Mouse (Mus musculus): ENCODE data around the gene Nanos2. TPM values are rescaled to one million over a fixed set of nuclear protein-coding genes. Genes with fewer than 3 reads are reported as not detected.

The Nanos2 gene
- polyA plus RNA-seq, 1 experiment = not detected

DNA sequence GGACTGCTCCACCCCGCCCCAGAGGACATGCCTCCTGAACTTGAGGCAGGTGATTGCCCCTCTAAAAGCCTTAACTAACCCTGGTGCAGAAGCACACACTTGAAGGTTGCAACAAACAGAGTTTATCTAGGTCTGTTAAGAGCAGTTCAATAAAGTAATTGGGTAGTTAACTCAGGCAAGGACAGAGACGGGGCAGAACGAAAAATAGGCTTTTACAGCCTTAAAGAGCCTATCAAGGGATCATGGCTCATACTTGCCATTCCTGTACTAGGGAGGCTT lies 14.5 kb downstream of the Nanos2 start:
- no peak overlapping the region for H3K27ac ChIP-seq (ENCODE audit: insufficient read depth, low read length)
- TF ChIP-seq POLR2A (IDR thresholded peaks at IDR 0.05; ENCODE audit: low read depth, low read length) = no peak
- no peak for TF ChIP-seq CTCF (IDR thresholded peaks at IDR 0.05; ENCODE audit: borderline replicate concordance, insufficient read depth, low read length)

DNA sequence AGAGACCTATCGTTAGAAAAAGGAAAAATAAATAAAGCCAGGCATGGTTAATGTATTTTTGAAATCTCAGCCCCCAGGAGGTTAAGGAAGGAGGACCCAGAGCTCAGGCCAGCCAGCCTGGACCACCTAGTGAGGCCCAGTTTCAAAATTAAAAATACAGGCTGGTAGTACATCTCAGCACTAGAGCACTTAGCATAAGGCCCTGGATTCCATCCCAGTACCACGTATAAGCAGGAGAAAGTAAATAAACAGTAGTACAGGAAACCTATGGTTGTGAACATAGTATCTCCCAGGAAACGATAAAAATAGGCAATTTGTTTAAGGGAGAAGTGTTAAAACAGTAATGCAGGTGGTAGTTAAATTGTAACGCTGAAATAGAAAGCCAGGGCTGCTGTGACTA lies 14.9 kb downstream of the Nanos2 start:
- peaks cover 5% of the 10 kb centered on the region; the same call in 1 of the 2 replicates for H3K4me1 ChIP-seq (ENCODE audit: control insufficient read depth, insufficient read depth, low read length)
- no peak overlapping the region for H3K4me3 ChIP-seq (ENCODE audit: insufficient read depth, low read length)
- no peak overlapping the region for H3K27ac ChIP-seq (ENCODE audit: insufficient read depth, low read length)
- TF ChIP-seq CTCF (IDR thresholded peaks at IDR 0.05; ENCODE audit: borderline replicate concordance, insufficient read depth, low read length) = no peak
- no peak; the same call in 1 of the 2 replicates for TF ChIP-seq POLR2A (IDR thresholded peaks at IDR 0.05; ENCODE audit: low read depth, low read length)

More for the DNA sequence above, 14.5 kb downstream of the Nanos2 start:
- no peak overlapping the region for H3K4me3 ChIP-seq (ENCODE audit: insufficient read depth, low read length)
- H3K4me1 ChIP-seq (ENCODE audit: control insufficient read depth, insufficient read depth, low read length) = peaks cover 5% of the 10 kb centered on the region; the same call in 1 of the 2 replicates

DNA sequence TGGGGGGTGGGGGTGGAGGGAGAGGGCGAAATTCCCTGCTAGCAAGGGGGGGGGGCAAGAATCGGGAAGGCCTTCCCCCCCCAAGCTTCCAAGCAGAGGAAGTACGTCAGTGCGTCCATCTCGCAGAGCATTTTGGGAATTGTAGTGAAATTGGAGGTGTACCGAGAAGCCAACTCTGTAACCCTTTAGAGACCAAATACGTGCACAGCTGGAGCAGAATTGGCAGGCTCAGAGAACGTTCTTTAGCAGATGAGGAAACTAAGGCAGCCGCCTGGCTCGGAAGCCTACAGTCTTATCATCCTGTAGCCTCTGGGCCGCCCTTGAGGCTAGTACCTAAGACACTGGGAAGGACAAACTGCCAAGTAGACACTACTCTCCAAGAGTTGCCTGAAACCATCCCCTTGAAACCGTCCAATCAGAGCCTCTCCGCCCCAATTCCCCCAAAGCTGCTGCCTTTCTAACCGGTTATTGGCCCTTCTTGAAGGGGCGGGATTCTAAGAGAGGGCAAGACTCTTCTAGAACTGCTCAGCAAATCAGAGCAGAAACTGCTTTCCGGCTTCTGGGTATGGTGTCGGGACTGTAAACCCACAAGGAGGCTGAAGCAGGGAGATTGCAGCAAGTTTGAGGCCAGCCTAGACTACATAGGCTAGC lies 15.8 kb downstream of the Nanos2 start:
- TF ChIP-seq POLR2A (IDR thresholded peaks at IDR 0.05; ENCODE audit: low read depth, low read length) (peak; percentile 76), CTCF (IDR thresholded peaks at IDR 0.05; ENCODE audit: borderline replicate concordance, insufficient read depth, low read length) (no peak)
- H3K4me3 ChIP-seq (ENCODE audit: insufficient read depth, low read length) = peak overlapping the region; percentile 33; the same call in 1 of the 2 replicates
- H3K27ac ChIP-seq (ENCODE audit: insufficient read depth, low read length) = peak overlapping the region; percentile 58
- peaks cover 5% of the 10 kb centered on the region; the same call in 1 of the 2 replicates for H3K4me1 ChIP-seq (ENCODE audit: control insufficient read depth, insufficient read depth, low read length)

DNA sequence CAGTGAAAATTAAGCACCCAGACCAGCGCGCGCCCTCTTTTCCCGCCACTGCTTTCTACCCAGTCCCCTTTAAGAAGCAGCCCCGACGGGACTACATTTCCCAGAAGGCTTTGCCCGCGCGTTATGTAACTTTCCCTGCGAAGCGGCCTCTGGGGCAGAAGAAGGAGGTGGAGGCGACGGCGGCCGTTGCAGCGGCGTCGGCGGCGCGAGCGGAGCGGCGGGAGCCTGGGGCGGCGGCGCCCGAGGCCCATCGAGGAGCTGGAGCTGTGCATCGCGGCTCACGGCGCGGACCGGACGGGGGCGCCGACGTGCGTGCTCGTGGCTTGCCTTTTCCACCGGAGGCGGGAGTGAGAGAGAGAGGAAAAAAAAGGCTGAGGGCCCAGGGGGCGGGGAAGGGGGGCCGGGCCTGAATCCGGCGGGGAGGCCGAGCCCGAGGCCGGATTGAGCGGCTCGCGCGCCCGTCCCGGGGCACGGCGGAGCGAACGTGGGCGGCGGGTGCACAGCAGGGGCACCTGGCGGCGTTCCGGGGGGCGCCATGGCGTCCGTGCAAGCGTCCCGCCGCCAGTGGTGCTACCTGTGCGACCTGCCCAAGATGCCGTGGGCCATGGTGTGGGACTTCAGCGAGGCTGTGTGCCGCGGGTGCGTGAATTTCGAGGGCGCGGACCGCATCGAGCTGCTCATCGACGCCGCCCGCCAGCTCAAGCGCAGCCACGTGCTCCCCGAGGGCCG lies 16.9 kb downstream of the Nanos2 start, which contains the start of gene Irf2bp1:
Irf2bp1 (plus strand) TSS at position 143 of the 729 bp plus-strand sequence.
- H3K4me1 ChIP-seq (ENCODE audit: control insufficient read depth, insufficient read depth, low read length) = peaks cover 5% of the 10 kb centered on the region; the same call in 1 of the 2 replicates
- peak; percentile 48 for TF ChIP-seq POLR2A (IDR thresholded peaks at IDR 0.05; ENCODE audit: low read depth, low read length)
- no peak for TF ChIP-seq CTCF (IDR thresholded peaks at IDR 0.05; ENCODE audit: borderline replicate concordance, insufficient read depth, low read length)
- peak within 1 kb of the TSS; percentile 92 for H3K27ac ChIP-seq (ENCODE audit: insufficient read depth, low read length)
- H3K4me3 ChIP-seq (ENCODE audit: insufficient read depth, low read length) = peak within 1 kb of the TSS; percentile 70

DNA sequence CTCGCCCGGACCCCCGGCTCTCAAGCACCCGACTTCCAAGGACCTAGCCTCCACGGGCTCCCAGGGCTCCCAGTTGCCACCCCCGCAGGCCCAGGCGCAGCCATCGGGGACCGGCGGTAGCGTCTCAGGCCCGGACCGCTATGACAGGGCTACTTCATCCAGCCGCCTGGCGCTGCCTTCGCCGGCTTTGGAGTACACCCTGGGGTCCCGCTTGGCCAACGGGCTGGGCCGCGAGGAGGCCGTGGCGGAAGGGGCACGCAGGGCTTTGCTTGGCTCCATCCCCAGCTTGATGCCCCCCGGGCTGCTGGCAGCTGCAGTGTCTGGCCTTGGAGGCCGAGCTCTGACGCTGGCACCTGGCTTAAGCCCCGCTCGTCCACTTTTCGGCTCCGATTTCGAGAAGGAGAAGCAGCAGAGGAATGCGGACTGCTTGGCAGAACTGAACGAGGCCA lies 17.5 kb downstream of the Nanos2 start:
- Histone ChIP-seq H3K4me3 (ENCODE audit: insufficient read depth, low read length) (peak overlapping the region; percentile 70), H3K27ac (ENCODE audit: insufficient read depth, low read length) (peak overlapping the region; percentile 48), H3K4me1 (ENCODE audit: control insufficient read depth, insufficient read depth, low read length) (peaks cover 5% of the 10 kb centered on the region; the same call in 1 of the 2 replicates)
- no peak for TF ChIP-seq CTCF (IDR thresholded peaks at IDR 0.05; ENCODE audit: borderline replicate concordance, insufficient read depth, low read length)
- no peak for TF ChIP-seq POLR2A (IDR thresholded peaks at IDR 0.05; ENCODE audit: low read depth, low read length)

DNA sequence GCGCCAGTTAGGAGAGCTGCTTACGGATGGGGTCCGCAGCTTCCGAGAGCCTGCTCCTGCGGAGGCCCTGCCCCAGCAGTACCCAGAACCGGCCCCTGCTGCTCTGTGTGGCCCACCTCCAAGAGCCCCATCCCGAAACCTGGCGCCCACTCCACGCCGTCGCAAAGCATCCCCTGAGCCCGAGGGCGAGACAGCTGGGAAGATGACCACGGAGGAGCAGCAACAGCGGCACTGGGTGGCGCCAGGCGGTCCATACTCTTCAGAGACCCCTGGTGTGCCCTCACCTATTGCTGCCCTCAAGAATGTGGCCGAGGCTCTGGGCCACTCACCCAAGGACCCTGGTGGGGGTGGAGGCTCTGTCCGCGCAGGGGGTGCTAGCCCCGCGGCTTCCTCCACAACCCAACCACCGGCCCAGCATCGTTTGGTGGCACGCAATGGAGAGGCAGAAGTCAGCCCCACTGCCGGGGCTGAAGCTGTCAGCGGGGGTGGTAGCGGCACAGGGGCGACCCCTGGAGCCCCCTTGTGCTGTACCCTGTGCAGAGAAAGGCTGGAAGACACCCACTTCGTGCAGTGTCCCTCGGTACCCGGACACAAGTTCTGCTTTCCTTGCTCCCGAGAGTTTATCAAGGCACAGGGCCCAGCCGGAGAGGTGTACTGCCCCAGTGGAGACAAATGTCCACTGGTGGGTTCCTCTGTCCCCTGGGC lies 18.4 kb downstream of the Nanos2 start:
- Histone ChIP-seq H3K27ac (ENCODE audit: insufficient read depth, low read length) (no peak overlapping the region), H3K4me1 (ENCODE audit: control insufficient read depth, insufficient read depth, low read length) (peaks cover 5% of the 10 kb centered on the region; the same call in 1 of the 2 replicates), H3K4me3 (ENCODE audit: insufficient read depth, low read length) (peak overlapping the region; percentile 70; the same call in 1 of the 2 replicates)
- TF ChIP-seq POLR2A (IDR thresholded peaks at IDR 0.05; ENCODE audit: low read depth, low read length) = no peak
- no peak for TF ChIP-seq CTCF (IDR thresholded peaks at IDR 0.05; ENCODE audit: borderline replicate concordance, insufficient read depth, low read length)

DNA sequence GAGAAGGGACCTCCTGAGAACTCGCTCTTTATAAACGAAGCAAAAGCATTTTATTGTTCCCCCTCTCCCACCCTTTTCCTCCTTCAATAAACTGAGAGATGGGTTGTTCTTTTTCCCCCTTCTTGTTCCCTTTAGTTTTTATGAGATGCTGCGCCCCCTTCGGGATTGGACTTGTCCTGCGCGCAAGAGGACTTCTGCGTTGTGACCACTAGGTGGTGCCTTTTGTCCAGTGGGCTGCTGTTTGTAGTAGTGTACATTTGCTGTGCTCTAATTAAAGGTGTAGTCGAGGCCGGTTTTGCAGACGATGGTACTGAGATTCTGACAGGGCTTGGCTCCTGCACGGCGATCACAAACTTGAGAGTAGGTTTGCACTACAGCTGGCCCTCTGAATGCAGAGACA lies 19.3 kb downstream of the Nanos2 start:
- TF ChIP-seq CTCF (IDR thresholded peaks at IDR 0.05; ENCODE audit: borderline replicate concordance, insufficient read depth, low read length) = peak; percentile 95
- no peak for TF ChIP-seq POLR2A (IDR thresholded peaks at IDR 0.05; ENCODE audit: low read depth, low read length)
- Histone ChIP-seq H3K27ac (ENCODE audit: insufficient read depth, low read length) (no peak overlapping the region), H3K4me1 (ENCODE audit: control insufficient read depth, insufficient read depth, low read length) (peaks cover 5% of the 10 kb centered on the region; the same call in 1 of the 2 replicates), H3K4me3 (ENCODE audit: insufficient read depth, low read length) (no peak overlapping the region)

DNA sequence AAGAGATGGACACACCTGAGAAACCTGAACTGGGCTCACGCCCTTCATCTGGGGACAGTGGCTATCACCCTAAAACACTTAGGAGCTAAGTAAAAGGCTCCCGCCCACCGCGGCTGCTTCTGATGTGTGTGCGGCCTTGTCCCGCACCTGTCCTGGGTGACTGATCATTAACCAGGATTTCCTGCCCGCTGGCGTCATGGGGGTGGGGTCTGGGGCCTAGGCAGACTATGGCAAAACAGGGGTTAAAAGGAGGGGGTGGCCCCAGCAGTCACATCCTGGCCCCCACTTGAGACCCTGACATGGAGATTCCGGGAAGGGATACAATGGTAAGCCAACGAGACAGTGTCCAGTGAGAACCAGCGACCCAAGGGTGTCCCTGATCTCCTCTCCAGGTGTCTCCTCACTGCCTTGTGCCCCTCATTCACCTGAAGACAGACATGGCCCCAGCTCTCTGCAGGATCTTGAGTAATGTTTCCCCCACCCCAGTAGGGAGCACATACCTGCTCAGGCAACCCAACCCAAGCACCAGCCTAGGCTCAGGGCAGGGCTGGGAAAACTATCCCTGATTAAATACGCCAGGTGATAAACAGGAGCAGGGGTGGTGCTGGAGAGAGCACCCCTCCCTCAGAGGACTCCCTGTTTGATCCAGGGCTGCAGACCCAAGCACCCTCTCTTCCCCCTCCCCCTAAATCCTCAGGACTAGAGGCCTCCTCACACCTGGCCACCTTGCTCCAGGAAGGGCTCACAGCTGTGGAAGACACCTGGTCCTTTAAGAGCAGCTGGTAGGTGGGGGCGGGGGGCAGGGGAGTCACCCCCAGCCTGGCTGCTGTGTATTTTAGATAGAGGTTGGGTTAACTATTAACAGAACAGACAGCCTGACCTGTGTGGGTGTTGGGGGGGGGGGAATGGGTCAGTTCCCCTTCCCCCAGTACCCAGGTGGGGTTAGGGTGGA lies 20.1 kb downstream of the Nanos2 start:
- no peak overlapping the region for H3K4me3 ChIP-seq (ENCODE audit: insufficient read depth, low read length)
- TF ChIP-seq CTCF (IDR thresholded peaks at IDR 0.05; ENCODE audit: borderline replicate concordance, insufficient read depth, low read length) (no peak), POLR2A (IDR thresholded peaks at IDR 0.05; ENCODE audit: low read depth, low read length) (no peak)
- peaks cover 5% of the 10 kb centered on the region; the same call in 1 of the 2 replicates for H3K4me1 ChIP-seq (ENCODE audit: control insufficient read depth, insufficient read depth, low read length)
- H3K27ac ChIP-seq (ENCODE audit: insufficient read depth, low read length) = no peak overlapping the region
